10 mouse cellular contexts compared by ENCODE assay signal in genomic region chr6:135250926-135251699, GRCm38 (mm10). TPM values are rescaled to one million over a fixed set of nuclear protein-coding genes. Genes with fewer than 3 reads are reported as not detected.
DNase-seq lines count a peak whose midpoint lies in the region; ATAC-seq and TF ChIP-seq lines count a peak whose summit lies in the region.
"Had no signal": no experiment of that assay in that cellular context is flagged by ENCODE, and none has a peak within 500 bp of the region (broad histone marks: within the 10 kb centered on the region; RNA-seq: fewer than 3 reads in every experiment).

No protein-coding gene starts in this region.

- peak; percentile 23 for DNase-seq in adipocyte (ENCODE audit: low spot score)
- no peak for DNase-seq in intestine, embryonic 14.5 days (ENCODE audit: low spot score)
- peak; percentile 78 for DNase-seq in lung, postnatal 25 days (ENCODE audit: low spot score)
- no peak for DNase-seq in layer of hippocampus, adult 18-20 months (ENCODE audit: low spot score in 2 of 2)
- no peak for DNase-seq in cerebellum, adult 2 months
- DNase-seq: right cerebral cortex, postnatal 14 days had no signal

- H3K9me3 ChIP-seq in hindbrain, embryonic 13.5 days = peaks cover 5% of the 10 kb centered on the region; the same call in 1 of the 2 replicates
- H3K9me3 ChIP-seq in hindbrain, embryonic 16.5 days (ENCODE audit: control insufficient read depth, low read length) = no peaks in the 10 kb centered on the region
- H3K9me3 ChIP-seq in intestine, embryonic 14.5 days (ENCODE audit: control insufficient read depth, low read length) = no peaks in the 10 kb centered on the region

- H3K4me2 ChIP-seq in hindbrain, embryonic 13.5 days = no peak overlapping the region
- no peak overlapping the region for H3K4me2 ChIP-seq in hindbrain, embryonic 16.5 days (ENCODE audit: low read length)
- no peak overlapping the region for H3K4me2 ChIP-seq in intestine, embryonic 14.5 days (ENCODE audit: low read length)

- no peak overlapping the region for H3K4me3 ChIP-seq in hindbrain, embryonic 13.5 days
- no peak overlapping the region for H3K4me3 ChIP-seq in hindbrain, embryonic 16.5 days (ENCODE audit: low read length)
- no peak overlapping the region for H3K4me3 ChIP-seq in intestine, embryonic 14.5 days (ENCODE audit: low read depth, low read length)
- no peak overlapping the region for H3K4me3 ChIP-seq in cerebellum, adult 2 months (replicated peaks; ENCODE audit: insufficient read depth, low read depth, low read length)

- H3K9ac ChIP-seq in hindbrain, embryonic 13.5 days = no peak overlapping the region
- H3K9ac ChIP-seq in hindbrain, embryonic 16.5 days (ENCODE audit: low read depth, low read length) = no peak overlapping the region
- H3K9ac ChIP-seq in intestine, embryonic 14.5 days (ENCODE audit: low read length) = no peak overlapping the region
- H3K9ac ChIP-seq: liver, embryonic 14.5 days had no signal

- no peaks in the 10 kb centered on the region for H3K36me3 ChIP-seq in hindbrain, embryonic 13.5 days
- H3K36me3 ChIP-seq in hindbrain, embryonic 16.5 days (ENCODE audit: control insufficient read depth, insufficient read depth, low read length) = no peaks in the 10 kb centered on the region
- no peaks in the 10 kb centered on the region for H3K36me3 ChIP-seq in intestine, embryonic 14.5 days (ENCODE audit: control insufficient read depth, insufficient read depth, low read length)

- TF ChIP-seq CTCF in cerebellum, adult 2 months (IDR thresholded peaks at IDR 0.05; ENCODE audit: borderline replicate concordance, insufficient read depth, low read depth, low read length) = no peak

- H3K4me1 ChIP-seq in hindbrain, embryonic 13.5 days (replicated peaks) = peaks cover 24% of the 10 kb centered on the region
- peaks cover 13% of the 10 kb centered on the region for H3K4me1 ChIP-seq in hindbrain, embryonic 16.5 days (ENCODE audit: control insufficient read depth, insufficient read depth, low read depth, low read length)
- H3K4me1 ChIP-seq in intestine, embryonic 14.5 days (replicated peaks; ENCODE audit: control insufficient read depth, insufficient read depth, low read length) = peaks cover 25% of the 10 kb centered on the region
- no peaks in the 10 kb centered on the region for H3K4me1 ChIP-seq in cerebellum, adult 2 months (ENCODE audit: control insufficient read depth, insufficient read depth, low read length)

- peak overlapping the region; percentile 82; the same call in 1 of the 2 replicates for H3K27ac ChIP-seq in hindbrain, embryonic 13.5 days
- no peak overlapping the region for H3K27ac ChIP-seq in hindbrain, embryonic 16.5 days (ENCODE audit: low read depth, low read length)
- peak overlapping the region; percentile 72; the same call in 1 of the 2 replicates for H3K27ac ChIP-seq in intestine, embryonic 14.5 days (ENCODE audit: low read depth)
- no peak overlapping the region for H3K27ac ChIP-seq in cerebellum, adult 2 months (ENCODE audit: insufficient read depth, low read length)
- H3K27ac ChIP-seq: liver, embryonic 14.5 days had no signal

- no peaks in the 10 kb centered on the region for H3K27me3 ChIP-seq in hindbrain, embryonic 13.5 days
- no peaks in the 10 kb centered on the region for H3K27me3 ChIP-seq in hindbrain, embryonic 16.5 days (replicated peaks; ENCODE audit: control insufficient read depth, insufficient read depth, low read length)
- no peaks in the 10 kb centered on the region for H3K27me3 ChIP-seq in intestine, embryonic 14.5 days (replicated peaks; ENCODE audit: control insufficient read depth, insufficient read depth, low read length)
- H3K27me3 ChIP-seq in cerebellum, adult 2 months (ENCODE audit: control insufficient read depth, insufficient read depth, low read length) = no peaks in the 10 kb centered on the region; the same call in 1 of the 2 replicates

- no peak for TF ChIP-seq POLR2A in cerebellum, adult 2 months (IDR thresholded peaks at IDR 0.05; ENCODE audit: borderline replicate concordance, insufficient read depth, low read length)

- WGBS in hindbrain, embryonic 13.5 days = 65% methylated on average over 19 of the region's 19 CpGs
- WGBS in hindbrain, embryonic 16.5 days = 71% methylated on average over 19 of the region's 19 CpGs
- 63% methylated on average over 19 of the region's 19 CpGs for WGBS in intestine, embryonic 14.5 days
- WGBS in cerebellum, adult 2 months = 86% methylated on average over 19 of the region's 19 CpGs

- no peak for ATAC-seq in hindbrain, embryonic 13.5 days (ENCODE audit: low FRiP score)
- no peak for ATAC-seq in hindbrain, embryonic 16.5 days
- ATAC-seq in intestine, embryonic 14.5 days (replicated peaks; ENCODE audit: low FRiP score, low TSS enrichment, low read depth) = no peak
- ATAC-seq in cerebellum, adult (ENCODE audit: insufficient number of reproducible peaks, low FRiP score, low TSS enrichment) = no peak

RNA-seq across cellular contexts. Expression of gene Gsg1, which starts 3.0 kb away (rescaled TPM):
- polyA plus RNA-seq in hindbrain, embryonic 13.5 days (2015; fragmentation: Nextera tagmentation; extraction: Ambion mirVana) = 0.19 and 0.32 TPM in 2 replicates
- 0.13 and 0.17 TPM in 2 replicates for polyA plus RNA-seq in hindbrain, embryonic 16.5 days (2015; fragmentation: Nextera tagmentation; extraction: Ambion mirVana)
- 0.70 and 1.6 TPM in 2 replicates for polyA plus RNA-seq in intestine, embryonic 14.5 days (2014; fragmentation: Nextera tagmentation; extraction: Ambion mirVana)
- total RNA-seq in layer of hippocampus, adult 18-20 months (2021) = not detected
- 0.13 TPM in 1 of 2 replicates, not detected in the other for polyA plus RNA-seq in cerebellum, adult 2 months (2012; rRNA removed)

RNA-seq across cellular contexts. Expression of gene Hebp1, which starts 53.3 kb away (rescaled TPM):
- 2.9 and 4.2 TPM in 2 replicates for polyA plus RNA-seq in hindbrain, embryonic 13.5 days (2015; fragmentation: Nextera tagmentation; extraction: Ambion mirVana)
- polyA plus RNA-seq in hindbrain, embryonic 16.5 days (2015; fragmentation: Nextera tagmentation; extraction: Ambion mirVana) = 5.9 and 9.4 TPM in 2 replicates
- polyA plus RNA-seq in intestine, embryonic 14.5 days (2014; fragmentation: Nextera tagmentation; extraction: Ambion mirVana) = 13.9 and 14.7 TPM in 2 replicates
- 10 to 100 TPM; 84.3 to 93.4 TPM for total RNA-seq in layer of hippocampus, adult 18-20 months (2021)
- 20.8 and 22.9 TPM in 2 replicates for polyA plus RNA-seq in cerebellum, adult 2 months (2012; rRNA removed)

RNA-seq across cellular contexts. Expression of gene Fam234b, which starts 53.3 kb away (rescaled TPM):
- 85.5 and 87.9 TPM in 2 replicates for polyA plus RNA-seq in hindbrain, embryonic 13.5 days (2015; fragmentation: Nextera tagmentation; extraction: Ambion mirVana)
- 110 and 120 TPM in 2 replicates for polyA plus RNA-seq in hindbrain, embryonic 16.5 days (2015; fragmentation: Nextera tagmentation; extraction: Ambion mirVana)
- 40.8 and 42.4 TPM in 2 replicates for polyA plus RNA-seq in intestine, embryonic 14.5 days (2014; fragmentation: Nextera tagmentation; extraction: Ambion mirVana)
- 100 to 1,000 TPM; 169 to 171 TPM for total RNA-seq in layer of hippocampus, adult 18-20 months (2021)
- polyA plus RNA-seq in cerebellum, adult 2 months (2012; rRNA removed) = 115 and 118 TPM in 2 replicates

RNA-seq across cellular contexts. Expression of gene Pbp2, which starts 59.1 kb away (rescaled TPM):
- 0.16 and 0.26 TPM in 2 replicates for polyA plus RNA-seq in hindbrain, embryonic 13.5 days (2015; fragmentation: Nextera tagmentation; extraction: Ambion mirVana)
- not detected in 2 replicates for polyA plus RNA-seq in hindbrain, embryonic 16.5 days (2015; fragmentation: Nextera tagmentation; extraction: Ambion mirVana)
- 0.13 and 0.32 TPM in 2 replicates for polyA plus RNA-seq in intestine, embryonic 14.5 days (2014; fragmentation: Nextera tagmentation; extraction: Ambion mirVana)
- not detected for total RNA-seq in layer of hippocampus, adult 18-20 months (2021)
- polyA plus RNA-seq in cerebellum, adult 2 months (2012; rRNA removed) = not detected in 2 replicates
- polyA plus RNA-seq: liver, embryonic 14.5 days had no signal

Comparison
In these comparisons a context has a peak if more than half of its experiments do, and no peak if none do; other contexts are left out.
1. H3K27ac ChIP-seq: peak in hindbrain, embryonic 13.5 days (single experiment) and intestine, embryonic 14.5 days (single experiment); none in hindbrain, embryonic 16.5 days (single experiment) and cerebellum, adult 2 months (single experiment).
2. DNase-seq: peak in adipocyte (single experiment) and lung, postnatal 25 days (single experiment); none in intestine, embryonic 14.5 days (single experiment), layer of hippocampus, adult 18-20 months (0 of 2) and cerebellum, adult 2 months (0 of 2).